Mouse (Mus musculus) cerebral cortex, adult 2 months (tissue): ENCODE data around the gene Tanc1.

Experiments
- WGBS: fragments of 180-500 bp; shearing (Covaris S2); methylation state at CpG from one replicate; pipeline ENCODE4 v1.1.7; 2018; 5-methylcytosine and 5-hydroxymethylcytosine counted together

Tanc1 gene

GRCm38 (mm10) chr2:59611831-59612732 lies at the start of gene Tanc1:
Gene Tanc1 (plus strand): TSS chr2:59612042.
- WGBS = under 1% methylated on average over 98 of the region's 99 CpGs

- 84% methylated on average over 4 of the region's 4 CpGs for WGBS
These were observed 49.6 kb upstream of the Tanc1 start for GRCm38 (mm10) chr2:59562215-59562614.

GRCm38 (mm10) chr2:59562696-59563095 lies 49.1 kb upstream of the Tanc1 start:
- 56% methylated on average over 5 of the region's 5 CpGs for WGBS

- WGBS = 97% methylated on average over 3 of the region's 10 CpGs
These were observed 47.7 kb upstream of the Tanc1 start for GRCm38 (mm10) chr2:59564029-59564611.

- WGBS = 88% methylated on average over 4 of the region's 4 CpGs
These were observed 46.9 kb upstream of the Tanc1 start for GRCm38 (mm10) chr2:59564947-59565346.

- 61% methylated on average over 7 of the region's 7 CpGs for WGBS
These were observed 30.9 kb upstream of the Tanc1 start for GRCm38 (mm10) chr2:59580939-59581338.

- 49% methylated on average over 6 of the region's 6 CpGs for WGBS
These were observed 27.9 kb upstream of the Tanc1 start for GRCm38 (mm10) chr2:59583961-59584360.

- WGBS = 50% methylated on average over 10 of the region's 10 CpGs
These were observed 24.3 kb upstream of the Tanc1 start for GRCm38 (mm10) chr2:59587387-59588095.

- 70% methylated on average over 3 of the region's 3 CpGs for WGBS
These were observed 23.8 kb upstream of the Tanc1 start for GRCm38 (mm10) chr2:59588096-59588405.

GRCm38 (mm10) chr2:59593341-59593902 lies 18.4 kb upstream of the Tanc1 start:
- WGBS = 57% methylated on average over 7 of the region's 7 CpGs

GRCm38 (mm10) chr2:59594095-59594494 lies 17.7 kb upstream of the Tanc1 start:
- 54% methylated on average over 6 of the region's 6 CpGs for WGBS

GRCm38 (mm10) chr2:59596545-59596944 lies 15.3 kb upstream of the Tanc1 start:
- WGBS = 75% methylated on average over 8 of the region's 8 CpGs

GRCm38 (mm10) chr2:59598286-59598685 lies 13.6 kb upstream of the Tanc1 start:
- WGBS = 93% methylated on average over 6 of the region's 6 CpGs

GRCm38 (mm10) chr2:59598894-59599293 lies 12.9 kb upstream of the Tanc1 start:
- WGBS = 37% methylated on average over 4 of the region's 4 CpGs

- 38% methylated on average over 7 of the region's 7 CpGs for WGBS
These were observed 12.3 kb upstream of the Tanc1 start for GRCm38 (mm10) chr2:59599338-59600111.

GRCm38 (mm10) chr2:59600123-59600840 lies 11.6 kb upstream of the Tanc1 start:
- 60% methylated on average over 19 of the region's 19 CpGs for WGBS

- 73% methylated on average over 2 of the region's 2 CpGs for WGBS
These were observed 10.9 kb upstream of the Tanc1 start for GRCm38 (mm10) chr2:59600980-59601379.

- 90% methylated on average over 8 of the region's 8 CpGs for WGBS
These were observed 10.4 kb upstream of the Tanc1 start for GRCm38 (mm10) chr2:59601452-59601851.

- 51% methylated on average over 5 of the region's 5 CpGs for WGBS
These were observed 2.9 kb upstream of the Tanc1 start for GRCm38 (mm10) chr2:59608958-59609357.

GRCm38 (mm10) chr2:59611216-59611810 lies 529 bp upstream of the Tanc1 start:
- WGBS = 11% methylated on average over 14 of the region's 14 CpGs
